Mouse (Mus musculus) thymus, postnatal 36 days (tissue): ENCODE data around the gene Arhgef2.
A peak's percentile ranks its signal among the peaks of the same experiment; 100 is the strongest.

ENCODE experiments used
- DNase-seq, 2 experiments: peaks; one replicate each; pipeline ENCODE4 v3.0.0; 2022; ENCODE audit warnings: mixed read lengths in 2 of 2

Arhgef2 gene

GRCm38 (mm10) chr3:88622113-88622940, 16.6 kb downstream of the Arhgef2 start:
- DNase-seq, result peak; percentile 59 to 64

GRCm38 (mm10) chr3:88622941-88623345, 17.2 kb downstream of the Arhgef2 start:
- DNase-seq, result peak; percentile 49 to 60

- DNase-seq, result peak; percentile 36 to 41
Observed at GRCm38 (mm10) chr3:88623346-88624135, 17.8 kb downstream of the Arhgef2 start.

- no peak for DNase-seq
Observed at GRCm38 (mm10) chr3:88624324-88624723, 18.6 kb downstream of the Arhgef2 start.

GRCm38 (mm10) chr3:88624951-88625350, 19.2 kb downstream of the Arhgef2 start:
- DNase-seq, result no peak

- no peak for DNase-seq
Observed at GRCm38 (mm10) chr3:88625531-88625930, 19.8 kb downstream of the Arhgef2 start.

GRCm38 (mm10) chr3:88626316-88626715, 20.6 kb downstream of the Arhgef2 start:
- DNase-seq, result no peak

GRCm38 (mm10) chr3:88627114-88627513, 21.3 kb downstream of the Arhgef2 start:
- DNase-seq, result no peak

- DNase-seq, result peak in 1 of 2 experiments; percentile 8
Observed at GRCm38 (mm10) chr3:88627535-88627934, 21.8 kb downstream of the Arhgef2 start.

GRCm38 (mm10) chr3:88628766-88629165, 23.0 kb downstream of the Arhgef2 start:
- DNase-seq, result peak in 1 of 2 experiments; percentile 1

GRCm38 (mm10) chr3:88629244-88629643, 23.5 kb downstream of the Arhgef2 start:
- peak in 1 of 2 experiments; percentile 10 for DNase-seq

GRCm38 (mm10) chr3:88630018-88630417, 24.3 kb downstream of the Arhgef2 start:
- DNase-seq, result peak in 1 of 2 experiments; percentile 3

- DNase-seq, result peak in 1 of 2 experiments; percentile 33
Observed at GRCm38 (mm10) chr3:88630849-88631341, 25.1 kb downstream of the Arhgef2 start.

- peak in 1 of 2 experiments; percentile 26 for DNase-seq
Observed at GRCm38 (mm10) chr3:88631921-88632587, 26.3 kb downstream of the Arhgef2 start.

- DNase-seq, result no peak
Observed at GRCm38 (mm10) chr3:88633056-88633455, 27.3 kb downstream of the Arhgef2 start.

GRCm38 (mm10) chr3:88635506-88636275, 29.9 kb downstream of the Arhgef2 start:
- no peak for DNase-seq

- DNase-seq, result no peak
Observed at GRCm38 (mm10) chr3:88636555-88636986, 30.8 kb downstream of the Arhgef2 start.

GRCm38 (mm10) chr3:88637134-88637533, 31.4 kb downstream of the Arhgef2 start:
- DNase-seq, result no peak

- no peak for DNase-seq
Observed at GRCm38 (mm10) chr3:88639239-88639638, 33.5 kb downstream of the Arhgef2 start.

GRCm38 (mm10) chr3:88640676-88641075, 34.9 kb downstream of the Arhgef2 start:
- peak; percentile 66 to 68 for DNase-seq

GRCm38 (mm10) chr3:88643078-88643477, 37.3 kb downstream of the Arhgef2 start:
- DNase-seq, result no peak

- no peak for DNase-seq
Observed at GRCm38 (mm10) chr3:88645937-88646336, 40.2 kb downstream of the Arhgef2 start.
